10 mouse cellular contexts compared by ENCODE assay signal in genomic region chr9:78046755-78047154, GRCm38 (mm10). TPM values are rescaled to one million over a fixed set of nuclear protein-coding genes. Genes with fewer than 3 reads are reported as not detected.
DNase-seq lines count a peak whose midpoint lies in the region; ATAC-seq and TF ChIP-seq lines count a peak whose summit lies in the region.
"Had no signal": no experiment of that assay in that cellular context is flagged by ENCODE, and none has a peak within 500 bp of the region (broad histone marks: within the 10 kb centered on the region; RNA-seq: fewer than 3 reads in every experiment).

No protein-coding gene starts in this region.

- H3K27me3 ChIP-seq in kidney, embryonic 14.5 days (ENCODE audit: control insufficient read depth, insufficient read depth, low read length) = no peaks in the 10 kb centered on the region
- H3K27me3 ChIP-seq in embryonic facial prominence, embryonic 10.5 days (replicated peaks; ENCODE audit: low read depth, poor library complexity, severe bottlenecking) = no peaks in the 10 kb centered on the region
- H3K27me3 ChIP-seq in liver, embryonic 13.5 days = no peaks in the 10 kb centered on the region
- no peaks in the 10 kb centered on the region for H3K27me3 ChIP-seq in forebrain, postnatal 0 days (ENCODE audit: insufficient read depth, low read length)
- H3K27me3 ChIP-seq in hindbrain, embryonic 12.5 days = no peaks in the 10 kb centered on the region

- no peak overlapping the region for H3K27ac ChIP-seq in kidney, embryonic 14.5 days (ENCODE audit: low read depth, low read length)
- H3K27ac ChIP-seq in embryonic facial prominence, embryonic 10.5 days (replicated peaks) = no peak overlapping the region
- no peak overlapping the region for H3K27ac ChIP-seq in liver, embryonic 13.5 days
- H3K27ac ChIP-seq in forebrain, postnatal 0 days (ENCODE audit: low read depth, low read length) = no peak overlapping the region
- no peak overlapping the region for H3K27ac ChIP-seq in hindbrain, embryonic 12.5 days

- no peaks in the 10 kb centered on the region for H3K4me1 ChIP-seq in kidney, embryonic 14.5 days (ENCODE audit: control insufficient read depth, insufficient read depth, low read length)
- H3K4me1 ChIP-seq in embryonic facial prominence, embryonic 10.5 days = peaks cover 13% of the 10 kb centered on the region
- H3K4me1 ChIP-seq in liver, embryonic 13.5 days (replicated peaks) = 0 out of 2 replicates have a peak, but pooled peaks cover 4% of the 10 kb centered on the region
- no peaks in the 10 kb centered on the region for H3K4me1 ChIP-seq in forebrain, postnatal 0 days (ENCODE audit: insufficient read depth)
- no peaks in the 10 kb centered on the region for H3K4me1 ChIP-seq in hindbrain, embryonic 12.5 days

- TF ChIP-seq CTCF in forebrain, postnatal 0 days (IDR thresholded peaks at IDR 0.05; ENCODE audit: low read depth) = no peak

- no peak overlapping the region for H3K4me3 ChIP-seq in kidney, embryonic 14.5 days (ENCODE audit: low read length)
- H3K4me3 ChIP-seq in embryonic facial prominence, embryonic 10.5 days = 0 out of 2 replicates have a peak overlapping the region, but pooled peaks have one; percentile 0
- H3K4me3 ChIP-seq in liver, embryonic 13.5 days (replicated peaks) = peak overlapping the region; percentile 38
- no peak overlapping the region for H3K4me3 ChIP-seq in forebrain, postnatal 0 days (ENCODE audit: low read depth, low read length)
- H3K4me3 ChIP-seq in hindbrain, embryonic 12.5 days = no peak overlapping the region

- ATAC-seq in kidney, embryonic 14.5 days (ENCODE audit: low FRiP score, low TSS enrichment) = no peak
- ATAC-seq in liver, embryonic 13.5 days (ENCODE audit: low read depth) = no peak
- no peak for ATAC-seq in forebrain, postnatal 0 days
- ATAC-seq in hindbrain, embryonic 12.5 days (ENCODE audit: low FRiP score) = no peak
- ATAC-seq: forebrain, embryonic 14.5 days had no signal

- no peaks in the 10 kb centered on the region for H3K36me3 ChIP-seq in kidney, embryonic 14.5 days (ENCODE audit: control insufficient read depth, insufficient read depth, low read length)
- no peaks in the 10 kb centered on the region for H3K36me3 ChIP-seq in embryonic facial prominence, embryonic 10.5 days (replicated peaks)
- H3K36me3 ChIP-seq in liver, embryonic 13.5 days = no peaks in the 10 kb centered on the region
- no peaks in the 10 kb centered on the region for H3K36me3 ChIP-seq in forebrain, postnatal 0 days (ENCODE audit: insufficient read depth)
- H3K36me3 ChIP-seq in hindbrain, embryonic 12.5 days = no peaks in the 10 kb centered on the region

- peak; percentile 30 to 38 for DNase-seq in kidney, postnatal 25 days
- no peak for DNase-seq in embryonic facial prominence, embryonic 10.5 days (ENCODE audit: low spot score)
- no peak for DNase-seq in liver, embryonic 13.5 days
- peak; percentile 39 for DNase-seq in thymus, postnatal 0 days (ENCODE audit: low spot score)
- no peak for DNase-seq in retina, postnatal 1 day
- no peak for DNase-seq in forebrain, postnatal 0 days

- H3K4me2 ChIP-seq in kidney, embryonic 14.5 days (replicated peaks; ENCODE audit: low read depth, low read length) = no peak overlapping the region
- H3K4me2 ChIP-seq in liver, embryonic 13.5 days = peak overlapping the region; percentile 54
- no peak overlapping the region for H3K4me2 ChIP-seq in forebrain, postnatal 0 days (ENCODE audit: low read depth)
- no peak overlapping the region for H3K4me2 ChIP-seq in hindbrain, embryonic 12.5 days (replicated peaks)

- 70% methylated on average over 20 of the region's 20 CpGs for WGBS in kidney, embryonic 14.5 days
- WGBS in embryonic facial prominence, embryonic 10.5 days = 53% methylated on average over 20 of the region's 20 CpGs
- WGBS in liver, embryonic 13.5 days (ENCODE audit: insufficient replicate concordance) = 25% methylated on average over 20 of the region's 20 CpGs
- WGBS in forebrain, postnatal 0 days = 64% methylated on average over 20 of the region's 20 CpGs
- 56% methylated on average over 20 of the region's 20 CpGs for WGBS in hindbrain, embryonic 12.5 days

- H3K9me3 ChIP-seq in kidney, embryonic 14.5 days (ENCODE audit: control insufficient read depth, low read length) = no peaks in the 10 kb centered on the region
- H3K9me3 ChIP-seq in embryonic facial prominence, embryonic 10.5 days = no peaks in the 10 kb centered on the region
- no peaks in the 10 kb centered on the region for H3K9me3 ChIP-seq in liver, embryonic 13.5 days (replicated peaks)
- no peaks in the 10 kb centered on the region for H3K9me3 ChIP-seq in forebrain, postnatal 0 days (ENCODE audit: low read length)
- H3K9me3 ChIP-seq in hindbrain, embryonic 12.5 days (replicated peaks) = no peaks in the 10 kb centered on the region

- H3K9ac ChIP-seq in kidney, embryonic 14.5 days (ENCODE audit: low read depth, low read length) = no peak overlapping the region
- 0 out of 2 replicates have a peak overlapping the region, but pooled peaks have one; percentile 1 for H3K9ac ChIP-seq in liver, embryonic 13.5 days
- no peak overlapping the region for H3K9ac ChIP-seq in forebrain, postnatal 0 days
- H3K9ac ChIP-seq in hindbrain, embryonic 12.5 days = no peak overlapping the region

RNA-seq across cellular contexts. Expression of gene Gcm1, which starts 5.0 kb away (rescaled TPM):
- polyA plus RNA-seq in kidney, embryonic 14.5 days (2014; fragmentation: Nextera tagmentation; extraction: Ambion mirVana) = 0.39 and 0.51 TPM in 2 replicates
- 0.09 TPM in 1 of 2 replicates, not detected in the other for polyA plus RNA-seq in embryonic facial prominence, embryonic 10.5 days (2016; fragmentation: Nextera tagmentation; extraction: Ambion mirVana)
- not detected in 2 replicates for polyA plus RNA-seq in liver, embryonic 13.5 days (2015; fragmentation: Nextera tagmentation; extraction: Ambion mirVana)
- polyA plus RNA-seq in thymus, postnatal 0 days (2015; fragmentation: Nextera tagmentation; extraction: Ambion mirVana) = 0.13 and 0.25 TPM in 2 replicates
- not detected in 2 replicates for total RNA-seq in forebrain, postnatal 0 days (2014; rRNA removed)
- not detected in 2 replicates for polyA plus RNA-seq in forebrain, postnatal 0 days (2015; fragmentation: Nextera tagmentation; extraction: Ambion mirVana)
- polyA plus RNA-seq in hindbrain, embryonic 12.5 days (2016; fragmentation: Nextera tagmentation; extraction: Ambion mirVana) = not detected in 2 replicates
- total RNA-seq: adrenal gland, postnatal 36 days had no signal
- polyA plus RNA-seq: forebrain, embryonic 14.5 days had no signal

Comparison
In these comparisons a context has a peak if more than half of its experiments do, and no peak if none do; other contexts are left out.
1. DNase-seq: peak in kidney, postnatal 25 days (2 of 2) and thymus, postnatal 0 days (single experiment); none in embryonic facial prominence, embryonic 10.5 days (single experiment), liver, embryonic 13.5 days (single experiment), retina, postnatal 1 day (single experiment) and forebrain, postnatal 0 days (single experiment).
2. H3K4me3 ChIP-seq: peak in embryonic facial prominence, embryonic 10.5 days (single experiment) and liver, embryonic 13.5 days (single experiment); none in kidney, embryonic 14.5 days (single experiment), forebrain, postnatal 0 days (single experiment) and hindbrain, embryonic 12.5 days (single experiment).